Mouse (Mus musculus) monocyte, adult 2 months (primary cell): Measurements from ENCODE around the gene Fbln5.

Source experiments
- DNase-seq, 2 experiments: peaks; one replicate each; pipeline ENCODE4 v3.0.0; 2022; ENCODE audit warnings: low spot score in 2 of 2, low read depth in 1 of 2

The Fbln5 gene

DNA sequence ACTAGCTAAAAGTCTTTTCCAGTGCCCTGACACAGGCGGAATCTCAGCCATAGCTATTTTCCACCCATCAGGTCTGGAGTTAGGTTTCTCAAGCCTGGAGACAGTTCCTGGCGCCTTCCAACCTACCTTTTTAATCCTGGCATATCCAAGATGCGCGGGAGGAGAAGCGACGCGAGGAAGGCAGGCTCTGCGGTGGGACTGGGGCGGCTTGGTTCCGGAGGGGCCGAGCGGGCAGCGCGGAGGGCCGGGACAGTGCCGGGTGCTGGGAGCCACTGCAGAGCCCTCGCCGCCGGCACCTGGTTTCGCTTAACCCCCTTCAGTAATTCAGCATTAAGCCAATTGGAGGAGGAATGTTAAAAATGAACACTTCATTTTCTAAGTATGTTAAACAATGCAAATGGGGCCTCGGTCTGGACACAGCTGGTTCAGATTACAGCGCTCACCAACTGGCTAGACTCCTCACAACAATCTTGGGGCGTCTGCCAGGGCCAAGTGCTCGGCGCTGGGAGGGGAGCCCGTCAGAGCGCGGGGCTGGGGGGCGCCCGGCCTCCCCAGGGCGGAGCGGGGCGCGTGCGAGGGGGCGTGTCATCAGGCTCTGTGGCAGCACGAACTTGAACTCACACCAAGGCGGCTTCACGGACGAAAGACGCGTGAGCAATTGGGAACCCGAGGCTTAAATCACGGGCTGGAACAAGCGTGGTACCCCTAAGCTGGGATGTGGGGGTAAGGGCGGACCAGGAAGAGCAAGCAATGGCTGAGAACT lies at the start of gene Fbln5:
Fbln5 (minus strand) TSS at position 448 of the 763 bp plus-strand sequence.
- no peak for DNase-seq

DNA sequence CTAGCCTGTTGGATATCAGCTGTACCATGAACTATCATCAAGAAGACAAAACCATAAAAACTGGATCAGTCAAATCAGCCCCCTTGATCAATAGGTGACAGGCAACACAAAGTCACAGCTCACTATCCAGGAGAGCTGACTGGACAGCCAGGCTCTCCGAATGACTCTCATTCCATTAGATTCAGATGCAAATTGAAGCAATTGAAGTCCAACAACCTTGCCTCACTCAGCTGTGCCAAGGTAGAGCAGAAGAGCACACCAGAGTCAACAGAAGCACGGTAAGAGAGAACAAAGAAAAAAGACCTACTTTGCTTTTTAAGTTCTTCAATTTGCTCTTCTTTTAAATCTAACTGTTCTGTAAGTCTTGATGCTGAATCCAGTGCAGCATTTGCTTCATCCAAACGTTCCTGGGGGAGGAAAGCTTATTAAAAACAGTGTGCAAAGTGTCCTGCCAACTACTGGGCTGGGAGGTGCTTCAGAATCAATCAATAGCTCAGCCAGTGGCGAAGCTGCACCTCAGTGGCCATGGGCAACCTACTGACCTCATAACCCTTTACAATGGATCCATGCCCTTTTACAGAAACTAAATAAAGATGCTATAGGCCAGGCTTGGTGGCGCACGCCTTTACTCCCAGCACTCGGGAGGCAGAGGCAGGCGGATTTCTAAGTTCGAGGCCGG lies 43.6 kb upstream of the Fbln5 start:
- no peak for DNase-seq

DNA sequence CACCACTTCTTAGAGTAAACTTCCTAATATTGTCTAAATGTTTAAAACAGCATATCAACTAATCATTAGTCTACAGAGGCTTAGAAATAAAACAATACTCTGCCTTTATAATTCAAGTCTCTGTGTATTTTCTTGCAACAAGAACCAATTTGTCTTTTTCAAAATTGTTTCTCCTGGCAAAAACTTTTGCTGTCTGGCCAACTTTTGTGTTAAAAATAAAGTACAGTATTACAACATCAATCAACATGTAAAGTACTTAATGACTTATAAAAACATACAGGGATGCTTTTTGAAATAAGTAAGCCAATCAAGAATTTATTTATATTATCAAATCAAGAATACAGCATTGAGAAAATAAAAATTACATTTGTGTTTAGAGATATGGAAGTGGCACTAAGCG lies 41.4 kb upstream of the Fbln5 start:
- no peak for DNase-seq

DNA sequence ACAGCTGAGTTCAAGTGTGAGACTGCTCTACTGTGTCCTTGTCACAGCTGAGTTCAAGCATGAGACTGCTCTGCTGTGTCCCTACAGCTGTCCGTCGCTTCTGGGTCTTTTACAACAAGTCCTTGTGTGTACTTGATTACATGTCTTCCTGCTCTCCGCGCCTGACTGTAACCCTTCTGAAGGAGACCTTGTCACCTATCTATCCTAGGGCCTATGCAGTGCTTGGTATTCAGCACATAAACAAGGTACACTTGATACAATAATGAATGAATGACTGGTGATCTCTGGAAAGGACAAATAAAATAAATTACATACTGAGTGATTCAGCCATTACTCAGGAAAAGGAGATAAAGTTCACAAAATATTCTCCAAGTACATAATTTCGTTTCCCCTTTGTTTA lies 39.2 kb upstream of the Fbln5 start:
- no peak for DNase-seq

DNA sequence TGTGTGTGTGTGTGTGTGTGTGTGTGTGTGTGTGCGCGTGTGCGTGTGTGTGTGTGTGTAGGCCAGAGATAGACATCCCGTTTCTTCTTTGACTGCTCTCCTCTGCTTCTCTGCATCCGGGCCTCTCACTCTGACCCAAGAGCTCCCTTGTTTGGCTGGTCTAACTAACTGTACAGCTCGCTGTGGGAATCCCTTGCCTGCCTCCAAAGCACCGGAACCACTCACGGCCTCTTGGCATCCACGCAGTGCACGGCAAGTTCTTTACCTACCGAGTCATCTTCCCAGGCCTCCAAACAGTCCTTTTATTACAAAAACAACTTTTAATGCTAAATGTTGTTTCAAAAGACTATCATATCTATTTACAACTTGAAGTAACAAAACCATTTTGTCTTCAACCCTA lies 35.5 kb upstream of the Fbln5 start:
- no peak for DNase-seq

DNA sequence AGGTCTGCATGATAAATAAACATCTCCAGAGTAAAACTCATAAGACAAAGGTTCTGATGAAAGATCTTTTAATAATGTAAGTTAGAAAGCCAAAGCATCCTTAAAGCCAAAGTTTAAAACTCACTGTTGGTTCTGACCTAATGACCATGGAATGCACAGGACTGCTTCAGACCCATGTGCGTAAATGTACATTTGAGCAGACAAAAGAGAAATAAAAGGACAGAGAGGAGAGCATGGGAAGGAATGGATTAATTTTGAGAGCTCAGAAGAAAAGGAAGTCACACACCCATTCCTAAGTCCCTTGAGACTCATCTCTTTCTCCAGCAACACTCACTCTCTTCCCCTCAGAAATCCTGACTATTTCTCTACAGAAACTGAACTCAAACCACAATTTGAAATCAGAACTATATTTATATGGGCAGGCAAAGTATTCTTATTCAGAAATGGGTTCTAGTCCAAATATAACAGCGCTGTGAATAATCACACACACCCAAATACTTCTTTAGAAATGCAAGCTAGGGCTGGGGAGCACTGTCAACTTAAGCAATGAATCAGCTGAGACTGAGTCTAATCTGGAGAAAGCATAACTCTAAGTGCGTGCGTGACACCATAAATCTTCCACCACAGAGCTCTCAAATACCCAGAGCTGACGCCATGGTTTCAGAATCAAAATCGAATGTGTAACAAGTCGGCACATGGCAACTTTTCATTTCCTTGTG lies 33.1 kb upstream of the Fbln5 start:
- DNase-seq, result no peak

DNA sequence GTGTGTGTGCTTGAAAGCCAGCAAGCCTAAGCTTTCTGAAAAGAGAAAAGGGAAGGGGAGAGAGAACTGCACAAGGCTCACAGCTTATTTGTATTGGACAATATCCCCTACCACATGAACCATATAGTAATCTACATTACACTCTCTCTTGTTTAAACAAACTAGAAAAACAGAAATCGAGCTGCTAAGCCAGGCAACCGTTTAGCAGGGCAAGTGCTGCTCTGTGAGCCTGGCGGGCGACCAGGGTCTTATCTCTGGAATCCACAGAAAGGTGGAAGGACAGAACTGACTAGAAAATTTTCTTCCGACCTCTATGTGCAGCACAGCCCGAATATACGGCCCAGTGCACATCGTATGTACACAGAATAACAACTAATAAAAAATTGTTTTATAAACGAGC lies 32.5 kb upstream of the Fbln5 start:
- DNase-seq, result no peak

DNA sequence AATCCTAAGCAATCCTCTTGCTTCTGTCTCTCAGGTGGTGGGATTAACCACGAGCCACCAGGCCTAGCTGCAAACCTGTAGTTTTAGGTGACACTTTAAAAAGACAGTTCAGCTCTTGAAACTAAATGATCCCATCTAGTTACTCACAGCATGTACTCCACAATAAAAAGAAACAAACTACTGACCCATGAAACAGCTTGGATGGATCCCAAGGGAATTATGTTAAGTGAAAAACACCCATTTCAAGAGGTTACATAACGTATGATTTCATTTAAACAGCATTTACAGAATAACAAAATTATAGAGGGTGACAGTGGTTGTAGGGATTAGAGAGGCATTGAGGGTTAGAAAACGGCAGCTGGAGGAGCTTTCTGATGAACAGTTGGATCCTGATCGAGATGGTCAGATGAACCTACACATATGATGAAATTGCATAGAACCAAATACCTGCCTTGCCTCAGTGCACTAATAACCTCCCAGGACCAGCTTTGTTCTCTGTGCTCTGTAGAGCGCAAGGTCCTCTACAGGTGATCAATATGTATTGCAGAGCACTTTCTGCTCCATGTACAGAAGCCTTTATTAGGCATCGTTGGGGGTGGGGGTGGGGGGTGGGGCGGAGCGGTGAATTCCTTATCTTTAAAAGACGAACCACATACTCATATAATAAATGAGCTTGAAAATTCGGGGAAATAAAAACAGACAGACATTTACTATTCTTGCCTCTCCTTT lies 17.9 kb upstream of the Fbln5 start:
- no peak for DNase-seq

DNA sequence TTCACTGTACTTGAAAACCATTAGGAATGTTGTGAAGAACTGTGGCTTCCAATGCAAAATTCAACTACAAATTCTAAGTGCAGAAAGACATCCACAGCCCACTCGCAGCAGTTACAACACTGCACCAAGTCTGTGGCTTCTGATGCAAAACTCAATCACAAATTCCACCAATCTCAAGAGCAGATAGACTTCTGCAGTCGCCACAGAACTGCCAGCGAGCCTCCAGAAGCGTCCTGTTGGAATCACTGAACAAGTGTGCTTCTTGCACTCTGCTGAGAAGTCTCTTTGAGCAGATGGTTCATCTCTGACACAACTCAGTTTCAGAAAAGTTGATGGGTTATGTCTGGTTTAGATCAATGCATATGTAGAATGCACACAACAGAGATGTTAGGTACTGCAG lies 15.9 kb upstream of the Fbln5 start:
- DNase-seq, result no peak

DNA sequence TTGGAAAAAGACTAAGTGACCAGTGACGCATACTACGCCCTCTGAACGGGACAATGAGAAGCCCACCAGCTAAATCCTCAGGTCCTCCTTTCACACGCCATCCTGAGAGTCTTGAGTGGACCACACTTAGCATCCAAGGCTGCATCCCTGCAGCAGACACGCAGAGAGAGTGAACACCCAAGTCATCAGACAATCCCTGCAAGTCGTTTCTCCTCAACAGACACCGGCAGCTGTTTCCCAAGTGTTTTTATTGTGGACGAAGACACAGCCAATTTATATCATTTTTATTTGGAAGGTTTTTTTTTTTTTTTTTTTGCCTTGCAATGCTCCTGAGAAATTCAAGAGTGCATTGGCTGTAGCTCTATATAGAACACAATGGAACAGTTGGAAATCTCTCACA lies 14.9 kb upstream of the Fbln5 start:
- no peak for DNase-seq

DNA sequence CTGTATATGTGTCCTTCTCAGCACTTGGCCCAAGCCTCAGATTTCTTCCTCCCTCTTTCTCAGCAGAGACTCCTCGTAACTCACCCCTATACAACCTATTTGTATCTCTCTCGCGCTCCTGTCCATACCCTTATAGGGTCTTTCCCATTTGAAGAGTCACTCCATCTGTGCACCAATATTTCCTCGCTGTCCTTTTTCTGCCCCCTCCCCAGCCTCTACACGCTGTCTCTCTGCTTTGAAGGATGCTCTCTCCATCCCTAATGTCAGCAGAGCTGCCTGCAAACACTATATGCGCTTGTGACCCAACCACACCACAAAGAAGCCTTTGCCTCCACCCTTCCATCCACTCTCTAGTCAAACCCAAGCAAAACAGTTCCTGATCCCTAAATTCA lies 14.3 kb upstream of the Fbln5 start:
- no peak for DNase-seq

DNA sequence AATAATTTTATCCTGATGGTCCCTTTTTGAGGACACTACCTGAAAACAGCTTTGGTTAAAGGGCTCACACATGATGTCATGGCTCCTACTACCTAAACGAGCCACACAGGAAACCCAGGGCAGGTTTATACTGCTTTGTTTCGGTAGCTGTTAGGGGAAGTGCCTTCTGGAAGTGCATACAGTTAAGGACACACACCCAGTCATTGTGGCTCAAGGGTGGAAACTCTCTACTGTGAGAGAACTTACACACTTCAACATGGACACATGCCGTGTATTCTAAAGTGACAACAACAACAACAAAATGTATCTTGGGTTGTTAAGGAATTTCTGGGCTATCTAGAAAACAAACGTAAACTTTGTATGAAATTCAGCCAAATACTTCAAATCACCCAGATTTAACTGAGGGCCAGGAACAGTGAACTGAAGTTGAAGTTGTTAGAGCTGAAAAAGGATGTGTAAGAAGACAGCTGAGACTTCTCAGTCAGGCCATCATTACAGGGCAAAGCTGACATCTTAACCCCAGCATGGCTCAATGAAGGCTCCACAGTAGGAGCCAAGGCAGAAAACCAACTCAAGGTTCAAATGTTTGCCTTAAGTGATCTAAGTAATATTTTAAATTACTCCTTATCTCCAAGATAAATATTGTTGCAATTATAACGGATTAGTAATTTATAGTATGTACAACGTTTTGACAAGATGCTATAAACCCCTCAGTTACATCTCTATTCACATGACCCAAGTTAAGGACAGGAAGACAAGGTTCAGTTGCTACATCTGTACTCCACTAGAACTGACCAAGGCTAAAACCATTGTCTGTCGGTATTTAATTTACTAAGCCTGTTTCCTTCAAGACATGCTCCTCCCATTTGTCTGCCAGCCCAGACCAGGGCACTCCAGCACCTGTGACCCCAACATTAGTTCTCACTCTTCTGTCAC lies 13.6 kb upstream of the Fbln5 start:
- DNase-seq, result no peak

DNA sequence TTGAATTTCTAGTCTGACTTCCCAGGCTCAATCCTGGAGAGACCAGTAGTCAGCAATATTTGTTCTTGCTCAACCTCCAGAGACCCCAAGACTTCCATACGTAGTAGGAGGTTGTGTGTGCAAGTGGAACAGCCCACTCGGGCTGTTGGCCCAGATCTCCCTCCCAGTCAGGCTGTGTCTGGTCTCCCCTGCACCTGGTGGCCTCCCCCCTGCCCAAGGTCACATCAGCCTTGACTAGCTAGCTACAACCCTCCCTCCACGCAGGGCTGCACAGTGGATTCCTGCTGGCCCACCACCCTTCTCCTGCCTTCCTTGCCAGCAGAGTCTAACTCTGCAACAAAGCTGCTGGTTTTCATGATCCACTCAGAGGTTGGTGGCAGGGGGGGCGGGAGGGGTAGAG lies 12.4 kb upstream of the Fbln5 start:
- no peak for DNase-seq

DNA sequence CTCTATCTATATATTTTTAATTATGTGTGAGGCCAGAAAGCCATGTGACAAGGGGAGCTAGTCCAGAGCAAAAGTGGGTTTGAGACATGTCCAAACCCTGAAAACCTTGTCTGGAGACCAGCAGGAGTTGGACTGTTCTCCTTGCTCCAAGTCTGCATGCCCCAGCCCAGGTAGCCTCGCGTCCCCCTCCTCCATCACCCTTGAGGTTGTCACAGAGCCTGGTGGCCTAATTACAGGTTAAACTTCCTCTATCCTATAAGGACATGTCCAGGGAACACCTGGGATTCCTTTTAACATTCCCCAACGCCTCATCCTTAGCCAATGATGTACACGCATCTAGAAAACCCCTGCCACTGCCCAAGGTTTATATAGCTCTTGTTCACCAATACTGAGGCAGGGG lies 4.3 kb upstream of the Fbln5 start:
- no peak for DNase-seq

DNA sequence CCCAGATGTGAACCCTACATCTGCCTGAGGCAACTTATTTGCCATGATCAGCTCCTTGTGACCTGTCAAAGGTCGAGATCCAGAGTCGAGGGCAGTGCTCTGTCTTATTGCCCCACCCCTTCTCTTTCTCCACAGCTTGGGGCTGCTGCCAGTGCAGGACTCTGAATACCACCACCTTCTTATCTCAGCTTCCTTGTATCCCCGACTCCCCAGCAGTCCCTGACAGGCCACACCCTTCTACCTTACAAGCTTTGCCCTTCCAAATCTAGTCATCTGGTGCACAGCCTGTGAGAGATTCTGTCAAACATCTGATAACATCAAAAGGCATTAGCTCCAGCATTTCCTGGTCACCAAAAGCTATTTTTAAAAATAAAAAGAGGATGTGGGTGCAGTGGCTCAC lies 2.7 kb upstream of the Fbln5 start:
- DNase-seq, result no peak

DNA sequence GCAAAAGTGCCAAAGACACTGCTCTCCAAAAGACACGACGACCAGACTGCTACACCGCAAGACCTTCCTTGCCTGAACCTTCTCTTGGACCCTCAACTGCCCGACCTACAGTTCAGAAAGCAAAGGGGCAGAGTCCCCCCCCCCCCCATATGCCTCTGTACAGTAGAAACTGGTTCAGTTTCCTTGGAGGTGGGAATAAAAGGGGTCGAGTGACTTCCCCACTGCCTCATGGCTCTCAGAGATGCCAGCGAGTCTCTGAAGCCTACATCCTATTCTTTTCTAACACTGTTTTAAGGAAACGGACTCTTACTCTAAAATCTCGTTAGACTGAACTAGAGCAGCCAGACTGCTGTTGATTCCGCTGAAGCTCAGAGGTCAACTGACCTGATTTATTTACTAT lies 715 bp upstream of the Fbln5 start:
- no peak for DNase-seq

DNA sequence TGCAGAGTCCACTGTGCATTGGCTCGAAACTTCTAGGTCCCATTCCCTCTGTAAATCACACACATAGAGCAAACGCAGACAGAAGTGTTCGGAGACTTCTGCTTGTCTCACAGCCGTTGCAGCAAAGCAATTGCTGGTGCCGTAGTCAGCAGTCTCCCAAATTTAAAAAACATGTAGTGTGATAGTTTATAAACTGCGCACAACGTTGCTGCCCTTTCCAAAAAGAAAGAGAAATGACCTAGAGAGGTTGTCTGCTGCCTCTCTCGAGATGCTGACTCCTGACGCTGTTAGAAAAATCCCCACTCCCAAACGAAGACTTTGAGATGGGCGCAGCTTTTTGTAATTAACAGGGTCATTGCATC lies 628 bp downstream of the Fbln5 start:
- no peak for DNase-seq

DNA sequence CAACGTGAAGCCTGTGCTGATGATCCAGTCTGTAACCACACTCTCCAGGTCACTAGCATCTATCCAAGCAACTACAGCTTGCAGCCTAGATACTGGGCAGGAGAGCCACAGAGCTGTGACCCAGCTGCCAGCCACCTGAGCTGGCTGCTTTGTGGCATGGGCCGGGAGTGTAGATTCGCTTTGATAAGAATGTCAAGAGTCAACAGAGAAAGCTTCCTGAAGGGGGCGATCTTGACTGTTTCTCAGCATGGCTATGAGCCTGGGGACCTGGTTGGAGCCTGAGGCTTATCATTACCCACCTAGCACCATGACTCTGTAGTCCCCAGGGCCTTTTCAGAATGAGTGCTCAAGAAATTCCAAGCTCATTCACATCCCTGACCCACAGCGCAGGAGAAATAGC lies 2.0 kb downstream of the Fbln5 start:
- no peak for DNase-seq

DNA sequence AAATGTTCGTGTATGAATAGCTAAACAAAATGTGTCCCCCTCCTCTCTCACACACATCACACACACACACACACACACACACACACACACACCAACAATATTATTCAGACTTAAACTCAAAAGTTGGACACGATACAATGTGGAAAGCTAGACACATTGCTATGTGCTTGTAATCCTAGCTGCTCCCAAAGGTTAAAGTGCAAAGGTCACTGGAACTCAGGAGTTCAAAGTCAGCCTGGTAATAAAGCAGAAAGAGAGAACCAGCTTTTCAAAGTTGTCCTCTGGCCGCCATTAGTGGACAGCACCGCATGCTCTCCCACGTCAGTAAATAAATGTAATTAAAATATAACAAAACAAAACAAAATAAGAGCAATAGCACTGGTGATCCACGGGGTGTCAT lies 3.1 kb downstream of the Fbln5 start:
- no peak for DNase-seq

DNA sequence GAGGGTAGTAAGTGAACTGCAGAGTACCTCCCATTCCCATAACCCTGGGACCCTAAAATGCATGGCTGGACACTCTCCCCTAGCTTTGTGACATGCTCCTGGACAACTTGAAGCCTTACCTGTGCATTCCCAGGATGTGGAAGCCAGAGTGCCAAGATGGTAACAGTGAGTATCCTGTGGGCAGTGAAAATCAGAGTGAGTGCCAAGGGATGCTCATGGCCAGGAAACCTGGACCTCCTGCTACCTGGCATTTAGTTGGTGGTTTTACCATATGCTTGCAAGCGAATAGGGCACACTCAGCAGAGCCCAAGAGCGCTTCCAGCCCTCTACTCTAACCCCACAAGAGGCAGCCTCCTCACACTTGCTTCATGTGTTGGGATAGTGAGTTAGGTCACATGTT lies 4.4 kb downstream of the Fbln5 start:
- no peak for DNase-seq

DNA sequence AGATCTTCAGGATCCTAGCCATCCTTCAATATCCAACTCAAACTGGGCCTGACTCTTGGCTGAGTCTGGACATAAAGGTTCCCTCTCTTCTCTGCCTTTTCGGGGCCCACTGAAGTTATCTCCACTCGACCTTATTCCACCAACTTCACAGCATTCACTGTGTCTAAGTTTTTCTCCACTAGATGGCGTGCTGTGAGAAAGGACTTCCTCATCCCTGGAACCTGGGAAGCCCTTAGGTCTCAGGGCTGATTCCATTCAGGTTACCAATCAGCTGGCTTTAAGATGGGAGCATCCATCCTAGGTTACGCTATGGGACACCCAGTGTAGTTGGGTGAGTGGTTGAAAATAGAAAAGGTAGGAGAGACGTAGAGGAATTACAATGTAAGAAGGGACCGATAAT lies 7.7 kb downstream of the Fbln5 start:
- DNase-seq, result no peak
